Mouse (Mus musculus) adrenal gland, postnatal 14 days (tissue): Measurements from ENCODE around the gene Abtb2. TPM values are rescaled to one million over a fixed set of nuclear protein-coding genes. Genes with fewer than 3 reads are reported as not detected.

ENCODE experiments used
- DNase-seq: peaks from one replicate; pipeline ENCODE4 v3.0.0; 2021; ENCODE audit warnings: mixed read lengths
- total RNA-seq: library from RNA; stranded (reverse); gene quantifications from 2 replicates; pipeline ENCODE4 v1.2.3, GENCODE M21; 2021

The Abtb2 gene
- total RNA-seq, 1 experiment from 2014 or later: 17.0 TPM

GRCm38 (mm10) chr2:103661696-103662095 is 95.6 kb downstream of the Abtb2 start:
- no peak for DNase-seq

GRCm38 (mm10) chr2:103662121-103662520 is 96.0 kb downstream of the Abtb2 start:
- peak; percentile 77 for DNase-seq

- no peak for DNase-seq
These were observed 98.2 kb downstream of the Abtb2 start for GRCm38 (mm10) chr2:103664341-103664740.

- peak; percentile 78 for DNase-seq
These were observed 102.1 kb downstream of the Abtb2 start for GRCm38 (mm10) chr2:103667962-103668815.

- no peak for DNase-seq
These were observed 102.8 kb downstream of the Abtb2 start for GRCm38 (mm10) chr2:103668939-103669338.

- DNase-seq: no peak
These were observed 103.5 kb downstream of the Abtb2 start for GRCm38 (mm10) chr2:103669561-103669960.

GRCm38 (mm10) chr2:103670276-103670680 is 104.2 kb downstream of the Abtb2 start:
- peak; percentile 87 for DNase-seq

- DNase-seq: no peak
These were observed 106.5 kb downstream of the Abtb2 start for GRCm38 (mm10) chr2:103672573-103673119.

GRCm38 (mm10) chr2:103673609-103674008 is 107.5 kb downstream of the Abtb2 start:
- no peak for DNase-seq

- DNase-seq: peak; percentile 27
These were observed 109.3 kb downstream of the Abtb2 start for GRCm38 (mm10) chr2:103675391-103675790.

- DNase-seq: no peak
These were observed 110.7 kb downstream of the Abtb2 start for GRCm38 (mm10) chr2:103676808-103677207.

GRCm38 (mm10) chr2:103677614-103678369 is 111.7 kb downstream of the Abtb2 start:
- peak; percentile 18 for DNase-seq

- no peak for DNase-seq
These were observed 112.3 kb downstream of the Abtb2 start for GRCm38 (mm10) chr2:103678433-103678832.

- DNase-seq: no peak
These were observed 114.4 kb downstream of the Abtb2 start for GRCm38 (mm10) chr2:103680364-103681110.

- no peak for DNase-seq
These were observed 115.0 kb downstream of the Abtb2 start for GRCm38 (mm10) chr2:103681149-103681548.

- no peak for DNase-seq
These were observed 116.2 kb downstream of the Abtb2 start for GRCm38 (mm10) chr2:103682261-103682722.

- DNase-seq: no peak
These were observed 116.9 kb downstream of the Abtb2 start for GRCm38 (mm10) chr2:103682927-103683442.

- DNase-seq: no peak
These were observed 118.3 kb downstream of the Abtb2 start for GRCm38 (mm10) chr2:103684431-103684830.

- DNase-seq: no peak
These were observed 118.9 kb downstream of the Abtb2 start for GRCm38 (mm10) chr2:103684926-103685577.

- DNase-seq: no peak
These were observed 119.5 kb downstream of the Abtb2 start for GRCm38 (mm10) chr2:103685581-103685980.

- DNase-seq: no peak
These were observed 121.0 kb downstream of the Abtb2 start for GRCm38 (mm10) chr2:103687143-103687542.
